Mouse (Mus musculus): ENCODE results near the gene Krt39. TPM values are rescaled to one million over a fixed set of nuclear protein-coding genes. Genes with fewer than 3 reads are reported as not detected.

The Krt39 gene
- total and polyA plus RNA-seq, 3 experiments = not detected

DNA sequence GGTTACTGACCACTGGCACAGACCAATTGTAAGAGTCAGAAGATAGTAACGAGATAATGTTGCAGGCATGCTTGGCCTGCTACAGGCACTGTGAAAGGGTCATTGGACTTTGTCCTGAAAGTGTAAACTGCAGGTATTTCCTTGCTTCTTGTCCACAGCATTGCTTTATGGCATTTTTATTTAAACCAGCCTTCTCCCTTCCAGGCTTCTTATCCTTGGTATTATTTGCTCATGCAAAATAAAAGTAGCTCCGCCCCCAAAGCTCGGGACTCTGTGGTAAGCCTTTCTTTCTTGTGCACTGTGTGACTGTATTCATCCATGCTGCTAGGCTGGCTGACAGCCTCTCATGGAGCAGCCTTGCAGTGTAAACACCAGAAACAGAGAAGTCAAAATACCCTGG, 31.9 kb downstream of the Krt39 start:
- no peaks in the 10 kb centered on the region for H3K79me2 ChIP-seq (replicated peaks; ENCODE audit: control insufficient read depth, insufficient read depth, low read length)
- no peak overlapping the region for H3K4me3 ChIP-seq
- DNase-seq = no peak
- no peaks in the 10 kb centered on the region for H3K4me1 ChIP-seq (ENCODE audit: control insufficient read depth, insufficient read depth, low read length)
- no peaks in the 10 kb centered on the region for H3K36me3 ChIP-seq (ENCODE audit: control insufficient read depth, insufficient read depth, low read length)
- TF ChIP-seq EP300 (IDR thresholded peaks at IDR 0.05; ENCODE audit: insufficient read depth, low read depth, low read length) (no peak), POLR2A (IDR thresholded peaks at IDR 0.05; ENCODE audit: insufficient read depth, low read depth, low read length) (no peak)
- H3K27me3 ChIP-seq (ENCODE audit: control insufficient read depth, insufficient read depth, low read length) = no peaks in the 10 kb centered on the region
- H3K9ac ChIP-seq (ENCODE audit: low read depth, low read length) = no peak overlapping the region
- no peak overlapping the region for H3K27ac ChIP-seq
- intact Hi-C loops (cut with DNase I) = no loop called here
- WGBS = 66% methylated on average over 3 of the region's 3 CpGs

DNA sequence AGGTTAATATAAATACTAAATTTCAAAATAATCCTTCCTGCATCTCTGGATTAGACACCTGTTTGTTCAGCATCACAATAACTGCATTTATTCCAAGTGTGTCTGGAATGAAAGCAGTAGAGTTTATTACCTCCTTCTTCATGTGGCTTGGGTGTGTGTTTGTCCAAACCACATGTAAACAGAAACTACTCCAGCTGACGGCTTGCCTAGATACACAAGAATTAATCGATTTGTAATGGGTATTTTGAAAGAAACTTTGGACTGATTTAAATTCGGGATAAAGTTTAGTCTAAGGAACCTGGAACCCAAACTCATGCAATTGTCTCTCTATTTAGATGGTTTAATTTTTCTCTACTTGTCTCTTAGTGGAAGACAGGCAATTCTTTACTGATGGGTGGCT, 46.2 kb downstream of the Krt39 start:
- Histone ChIP-seq H3K9ac (ENCODE audit: low read depth, low read length) (no peak overlapping the region), H3K36me3 (ENCODE audit: control insufficient read depth, insufficient read depth, low read length) (no peaks in the 10 kb centered on the region), H3K27ac (no peak overlapping the region), H3K79me2 (replicated peaks; ENCODE audit: control insufficient read depth, insufficient read depth, low read length) (no peaks in the 10 kb centered on the region), H3K4me1 (ENCODE audit: control insufficient read depth, insufficient read depth, low read length) (no peaks in the 10 kb centered on the region), H3K27me3 (ENCODE audit: control insufficient read depth, insufficient read depth, low read length) (no peaks in the 10 kb centered on the region), H3K4me3 (no peak overlapping the region)
- DNase-seq = no peak
- TF ChIP-seq CTCF (IDR thresholded peaks at IDR 0.05) (no peak), EP300 (IDR thresholded peaks at IDR 0.05; ENCODE audit: insufficient read depth, low read depth, low read length) (no peak), POLR2A (IDR thresholded peaks at IDR 0.05; ENCODE audit: insufficient read depth, low read depth, low read length) (no peak)
- intact Hi-C loops (cut with DNase I) = no loop called here
- 79% methylated on average over 3 of the region's 3 CpGs for WGBS

DNA sequence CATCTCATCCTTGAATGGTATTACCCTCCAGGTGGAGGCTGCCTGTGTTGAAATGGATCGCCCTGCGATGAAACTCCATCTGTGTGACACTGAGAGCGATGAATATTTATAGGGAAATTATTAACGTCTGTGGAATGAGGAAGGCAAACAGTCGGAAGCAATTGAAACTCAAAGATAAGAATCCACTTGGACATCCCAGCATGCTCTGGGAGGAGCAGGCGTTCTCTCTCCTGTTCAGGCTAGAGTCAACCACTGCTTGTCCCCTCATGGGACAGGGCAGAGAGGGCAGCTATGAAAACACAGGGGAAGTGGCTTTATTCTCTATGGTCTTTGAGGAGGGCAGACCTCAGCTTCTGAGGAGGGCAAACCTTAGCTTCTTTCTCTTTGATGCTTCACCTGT, 47.7 kb downstream of the Krt39 start:
- Histone ChIP-seq H3K4me1 (ENCODE audit: control insufficient read depth, insufficient read depth, low read length) (no peaks in the 10 kb centered on the region), H3K36me3 (ENCODE audit: control insufficient read depth, insufficient read depth, low read length) (no peaks in the 10 kb centered on the region), H3K27ac (no peak overlapping the region), H3K9ac (ENCODE audit: low read depth, low read length) (no peak overlapping the region), H3K27me3 (ENCODE audit: control insufficient read depth, insufficient read depth, low read length) (no peaks in the 10 kb centered on the region), H3K79me2 (replicated peaks; ENCODE audit: control insufficient read depth, insufficient read depth, low read length) (no peaks in the 10 kb centered on the region), H3K4me3 (no peak overlapping the region)
- 48% methylated on average over 6 of the region's 6 CpGs for WGBS
- no peak for DNase-seq
- TF ChIP-seq POLR2A (IDR thresholded peaks at IDR 0.05; ENCODE audit: insufficient read depth, low read depth, low read length) = no peak
- TF ChIP-seq CTCF (IDR thresholded peaks at IDR 0.05) = no peak
- TF ChIP-seq EP300 (IDR thresholded peaks at IDR 0.05; ENCODE audit: insufficient read depth, low read depth, low read length) = no peak
- intact Hi-C loops (cut with DNase I) = no loop called here

DNA sequence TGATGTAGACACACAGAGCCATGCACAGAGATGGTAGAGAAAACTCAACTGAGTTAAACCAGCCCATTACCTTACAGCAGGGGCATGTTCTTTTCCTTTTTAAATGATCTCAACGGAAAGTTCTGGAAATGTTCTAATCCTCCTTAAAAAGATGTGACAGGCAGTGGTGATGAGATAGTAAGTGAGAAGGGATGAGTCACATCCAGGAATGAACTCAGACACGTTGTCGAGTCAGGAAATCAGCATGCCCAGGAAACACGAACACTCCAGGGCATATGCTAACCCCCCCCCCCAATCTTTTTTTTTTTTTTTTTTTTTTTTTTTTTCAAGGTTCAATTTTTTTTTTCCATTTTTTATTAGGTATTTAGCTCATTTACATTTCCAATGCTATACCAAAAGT, 48.7 kb downstream of the Krt39 start:
- H3K27me3 ChIP-seq (ENCODE audit: control insufficient read depth, insufficient read depth, low read length) = no peaks in the 10 kb centered on the region
- intact Hi-C loops (cut with DNase I) = no loop called here
- WGBS = 25% methylated on average over 4 of the region's 4 CpGs
- no peaks in the 10 kb centered on the region for H3K36me3 ChIP-seq (ENCODE audit: control insufficient read depth, insufficient read depth, low read length)
- no peak for TF ChIP-seq EP300 (IDR thresholded peaks at IDR 0.05; ENCODE audit: insufficient read depth, low read depth, low read length)
- no peak for TF ChIP-seq CTCF (IDR thresholded peaks at IDR 0.05)
- TF ChIP-seq POLR2A (IDR thresholded peaks at IDR 0.05; ENCODE audit: insufficient read depth, low read depth, low read length) = no peak
- H3K79me2 ChIP-seq (replicated peaks; ENCODE audit: control insufficient read depth, insufficient read depth, low read length) = no peaks in the 10 kb centered on the region
- no peak overlapping the region for H3K4me3 ChIP-seq
- H3K9ac ChIP-seq (ENCODE audit: low read depth, low read length) = no peak overlapping the region
- no peak for DNase-seq
- H3K4me1 ChIP-seq (ENCODE audit: control insufficient read depth, insufficient read depth, low read length) = no peaks in the 10 kb centered on the region
- no peak overlapping the region for H3K27ac ChIP-seq

DNA sequence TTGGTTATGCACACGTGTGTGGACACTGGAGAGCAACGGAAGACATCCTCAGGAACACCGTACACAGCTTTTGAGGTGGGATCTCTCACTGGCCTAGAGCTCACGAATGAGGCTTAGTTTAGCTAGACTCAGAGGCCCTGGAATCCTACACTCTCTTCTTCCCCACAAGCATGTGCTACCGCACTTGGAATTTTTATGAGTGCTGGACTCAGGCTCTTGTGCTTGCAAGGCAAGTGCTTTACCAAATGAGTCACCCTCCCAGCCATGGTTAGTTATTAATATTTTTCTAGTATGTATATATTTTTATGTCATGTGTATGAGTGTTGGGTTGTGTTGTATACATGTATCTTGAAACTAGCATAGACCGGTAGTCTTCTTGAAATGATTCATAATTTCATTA, 49.2 kb downstream of the Krt39 start:
- H3K27ac ChIP-seq = no peak overlapping the region
- DNase-seq = no peak
- H3K79me2 ChIP-seq (replicated peaks; ENCODE audit: control insufficient read depth, insufficient read depth, low read length) = no peaks in the 10 kb centered on the region
- H3K27me3 ChIP-seq (ENCODE audit: control insufficient read depth, insufficient read depth, low read length) = no peaks in the 10 kb centered on the region
- H3K36me3 ChIP-seq (ENCODE audit: control insufficient read depth, insufficient read depth, low read length) = no peaks in the 10 kb centered on the region
- intact Hi-C loops (cut with DNase I) = no loop called here
- no peak overlapping the region for H3K4me3 ChIP-seq
- no peak overlapping the region for H3K9ac ChIP-seq (ENCODE audit: low read depth, low read length)
- TF ChIP-seq POLR2A (IDR thresholded peaks at IDR 0.05; ENCODE audit: insufficient read depth, low read depth, low read length) (no peak), CTCF (IDR thresholded peaks at IDR 0.05) (no peak), EP300 (IDR thresholded peaks at IDR 0.05; ENCODE audit: insufficient read depth, low read depth, low read length) (no peak)
- no peaks in the 10 kb centered on the region for H3K4me1 ChIP-seq (ENCODE audit: control insufficient read depth, insufficient read depth, low read length)
- WGBS = 89% methylated on average over 6 of the region's 6 CpGs

DNA sequence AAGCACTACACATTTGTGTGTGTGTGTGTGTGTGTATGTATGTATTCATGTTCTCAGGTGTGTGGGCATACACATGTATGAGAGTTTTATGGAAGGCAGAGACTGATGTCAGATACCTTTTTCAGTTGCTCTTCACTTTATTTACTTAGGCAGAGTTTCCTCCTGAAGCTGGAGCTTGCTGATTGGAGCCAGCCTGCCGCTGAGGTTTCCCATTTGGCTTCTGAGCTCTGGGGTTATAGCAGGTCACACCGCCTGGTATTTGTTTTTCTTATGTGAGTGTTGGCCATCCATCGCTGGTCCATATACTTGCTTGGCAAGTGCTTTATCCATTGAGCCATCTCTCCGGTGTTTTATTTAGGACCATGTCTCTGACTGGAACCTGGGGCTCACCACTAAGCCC, 51.9 kb downstream of the Krt39 start:
- Histone ChIP-seq H3K79me2 (replicated peaks; ENCODE audit: control insufficient read depth, insufficient read depth, low read length) (no peaks in the 10 kb centered on the region), H3K27me3 (ENCODE audit: control insufficient read depth, insufficient read depth, low read length) (no peaks in the 10 kb centered on the region), H3K27ac (no peak overlapping the region), H3K36me3 (ENCODE audit: control insufficient read depth, insufficient read depth, low read length) (no peaks in the 10 kb centered on the region), H3K4me1 (ENCODE audit: control insufficient read depth, insufficient read depth, low read length) (no peaks in the 10 kb centered on the region), H3K9ac (ENCODE audit: low read depth, low read length) (no peak overlapping the region), H3K4me3 (no peak overlapping the region)
- intact Hi-C loops (cut with DNase I) = loop anchor here (10.0 kb wide), 1 partner anchor 536 kb away; no protein-coding TSS in a partner anchor
- no peak for TF ChIP-seq CTCF (IDR thresholded peaks at IDR 0.05)
- 69% methylated on average over 4 of the region's 4 CpGs for WGBS
- DNase-seq = no peak

Measured in heart, adult 2 months (tissue).